Mouse (Mus musculus) monocyte, adult 2 months (primary cell): Measurements from ENCODE around the gene Sgsm2.
A peak's percentile ranks its signal among the peaks of the same experiment; 100 is the strongest.

Experiments used
- DNase-seq, 2 experiments: peaks; one replicate each; pipeline ENCODE4 v3.0.0; 2022; ENCODE audit warnings: low spot score in 2 of 2, low read depth in 1 of 2

Gene Sgsm2

DNA sequence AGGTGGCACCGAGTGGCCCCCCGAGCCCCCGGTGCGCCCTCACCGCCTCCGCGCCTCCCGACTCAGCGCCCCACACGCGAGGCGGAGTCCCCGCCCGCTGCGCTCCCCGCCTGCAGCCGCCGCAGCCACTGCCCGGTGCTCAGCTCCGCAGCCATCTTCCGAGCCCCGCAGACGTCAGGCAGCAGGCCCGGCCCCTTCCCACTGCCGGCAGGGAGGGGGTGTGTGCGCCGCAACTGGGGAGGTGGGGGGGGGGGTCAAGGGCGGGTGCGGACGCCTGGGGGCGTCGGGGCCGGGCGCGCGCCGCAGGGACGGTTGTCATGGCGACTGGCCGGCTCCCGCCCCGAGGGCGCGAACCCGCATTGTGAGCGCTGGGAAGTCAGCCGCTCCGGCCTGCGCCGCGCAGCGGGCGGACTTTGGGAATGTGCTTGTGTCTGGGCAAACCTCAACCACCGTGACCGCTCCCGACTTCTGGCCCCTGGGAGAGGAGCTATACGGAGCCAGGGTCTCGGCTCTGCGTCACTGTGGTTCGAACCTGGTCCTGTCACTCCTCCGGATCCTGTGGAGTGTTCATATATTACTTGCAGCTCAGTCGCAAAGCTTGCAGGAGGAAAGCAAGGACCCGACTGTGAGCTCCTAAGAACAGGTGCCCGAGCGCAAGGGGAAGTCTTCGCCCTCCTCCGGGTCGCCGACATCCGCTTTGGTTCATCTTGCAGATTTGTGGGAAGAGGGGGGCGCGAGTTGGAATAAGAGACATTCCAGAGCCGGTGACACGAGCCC is at the start of gene Sgsm2:
TSS of gene Sgsm2 (minus strand) at position 160 of the 777 bp plus-strand sequence.
- peak; percentile 5 to 13 for DNase-seq

- no peak for DNase-seq
These were observed 49.5 kb upstream of the Sgsm2 start for GRCm38 (mm10) chr11:74946348-74946747.

GRCm38 (mm10) chr11:74930391-74930790 is 33.5 kb upstream of the Sgsm2 start:
- DNase-seq: no peak

DNA sequence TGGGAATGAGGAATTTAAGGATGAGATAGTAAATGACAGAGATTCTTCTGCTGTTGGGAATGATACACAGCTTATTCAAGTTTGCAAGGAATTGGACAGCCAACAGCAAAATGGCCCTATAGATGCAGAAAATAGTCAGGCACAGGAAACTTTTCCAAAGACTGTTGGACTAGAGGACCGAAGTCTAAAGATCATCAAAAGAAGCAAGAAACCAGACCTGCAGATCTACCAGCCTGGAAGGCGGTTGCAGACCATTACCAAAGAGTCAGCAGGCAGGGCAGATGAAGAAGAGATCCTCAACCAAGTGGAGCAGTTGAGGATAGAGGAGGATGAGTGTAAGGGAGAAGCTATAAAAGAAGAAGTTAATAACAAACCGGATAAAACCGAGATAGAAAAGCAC is 32.3 kb upstream of the Sgsm2 start:
- DNase-seq: no peak

DNA sequence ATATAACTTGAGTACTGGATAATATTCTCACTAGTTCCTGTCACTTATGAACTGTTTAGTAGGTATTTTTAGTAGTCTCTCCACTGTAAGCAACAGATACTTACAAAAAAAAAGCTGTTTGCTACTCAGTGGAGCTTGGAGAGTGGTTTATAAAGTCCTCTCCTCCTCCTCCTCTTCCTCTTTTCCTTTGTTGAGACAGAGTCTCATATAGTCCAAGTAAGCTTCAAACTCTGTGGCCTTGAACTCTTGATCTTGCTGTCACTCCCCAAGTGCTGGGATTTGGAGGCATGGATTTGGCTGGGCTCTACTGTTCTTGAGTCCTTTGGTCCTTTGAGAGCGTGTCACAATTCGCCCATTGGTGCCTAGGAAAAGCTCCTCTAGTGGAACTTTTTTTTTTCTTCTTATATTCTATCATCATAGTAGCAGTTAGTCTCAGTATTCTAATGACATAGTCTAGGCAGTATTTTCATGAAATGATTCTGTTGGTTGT is 30.4 kb upstream of the Sgsm2 start:
- DNase-seq: no peak

DNA sequence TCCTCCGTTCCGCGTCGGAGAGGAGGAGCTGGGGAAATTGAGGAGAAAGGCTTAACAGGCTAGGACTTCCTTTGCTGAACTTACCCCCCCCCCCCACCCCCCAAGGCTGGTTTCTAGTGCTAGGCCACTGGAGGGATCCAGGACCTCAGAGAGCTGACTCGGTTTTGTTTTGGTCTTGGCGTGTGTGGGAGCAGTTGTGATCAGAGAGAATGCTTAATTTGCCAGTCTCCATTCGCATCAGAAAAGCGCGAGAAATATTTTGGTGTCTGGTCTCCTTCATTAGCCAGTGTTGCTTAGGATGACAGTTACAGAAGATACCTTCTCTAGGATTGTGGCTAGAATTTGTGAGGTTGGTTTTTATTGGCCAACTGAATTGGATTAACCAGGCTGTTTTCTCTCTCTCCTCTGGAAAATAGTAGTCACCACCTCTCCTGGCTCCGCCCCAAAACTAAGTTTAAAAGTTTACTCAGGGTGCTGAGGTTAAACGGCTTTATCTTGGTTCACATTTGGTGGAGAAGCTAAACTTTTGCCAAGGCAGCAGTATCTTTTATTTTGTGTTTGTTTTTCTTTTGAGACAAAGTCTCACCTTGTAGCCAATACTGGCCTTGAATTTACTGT is 29.6 kb upstream of the Sgsm2 start:
- no peak for DNase-seq

DNA sequence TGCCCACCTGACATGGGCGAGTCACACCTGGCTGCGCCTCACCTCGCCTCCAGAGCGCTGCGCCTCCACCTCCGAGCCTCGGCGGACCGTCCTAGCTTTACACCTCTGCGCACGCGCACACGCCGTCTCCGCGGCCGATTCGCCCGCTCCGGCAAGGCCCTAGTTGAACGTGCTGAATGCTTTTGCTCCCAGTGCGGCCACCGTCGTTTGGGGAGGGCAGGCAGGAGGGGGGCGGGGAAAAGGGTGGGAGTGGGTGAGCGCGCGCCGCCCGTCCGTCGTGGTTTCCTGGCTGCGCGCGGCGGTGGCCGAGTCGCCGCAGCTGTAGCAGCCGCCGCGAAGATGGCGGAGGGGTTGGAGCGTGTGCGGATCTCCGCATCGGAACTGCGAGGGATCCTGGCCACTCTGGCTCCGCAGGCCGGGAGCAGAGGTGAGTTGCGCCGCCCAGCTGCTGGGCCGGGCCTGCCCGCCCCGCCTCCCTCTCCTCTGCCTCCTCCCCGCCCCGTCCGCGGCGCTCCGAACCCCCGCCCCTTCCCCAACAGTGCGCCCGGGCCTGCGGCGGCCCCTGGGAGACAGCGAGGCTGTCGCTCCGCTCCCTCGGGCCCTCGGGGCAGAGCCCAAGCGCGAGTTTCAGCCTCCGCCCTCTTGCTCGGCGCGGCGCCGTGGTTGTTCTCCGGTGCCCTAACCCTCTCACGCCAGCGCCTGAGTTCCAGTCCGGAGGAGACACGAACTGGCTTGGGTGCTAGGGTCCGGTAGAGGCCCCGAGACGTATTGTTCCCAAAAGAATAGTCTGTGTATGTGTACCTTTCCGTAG is 28.9 kb upstream of the Sgsm2 start, which contains the start of the genes Smg6 and Srr:
TSS of gene Smg6 (plus strand) at position 247 of the 811 bp plus-strand sequence.
TSS of gene Srr (minus strand) at position 372 of the 811 bp plus-strand sequence.
- peak; percentile 68 to 82 for DNase-seq

DNA sequence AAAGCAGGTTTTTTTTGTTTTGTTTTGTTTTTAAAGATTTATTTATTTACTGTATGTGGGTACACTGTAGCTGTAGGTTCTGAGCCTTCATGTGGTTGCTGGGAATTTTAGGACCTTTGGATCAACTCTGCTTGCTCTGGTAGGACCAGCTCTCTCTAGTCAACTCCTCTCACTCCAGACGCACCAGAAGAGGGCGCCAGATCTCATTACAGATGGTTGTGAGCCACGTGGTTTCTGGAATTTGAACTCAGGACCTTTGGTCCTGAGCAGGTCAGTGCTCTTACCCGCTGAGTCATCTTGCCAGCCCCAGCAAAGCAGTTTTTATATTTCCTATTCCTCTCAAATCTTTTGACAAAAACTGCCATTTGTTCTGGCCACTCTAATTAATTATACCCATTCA is 27.3 kb upstream of the Sgsm2 start:
- no peak for DNase-seq

- DNase-seq: no peak
These were observed 22.4 kb upstream of the Sgsm2 start for GRCm38 (mm10) chr11:74919249-74919648.

- no peak for DNase-seq
These were observed 15.6 kb upstream of the Sgsm2 start for GRCm38 (mm10) chr11:74912492-74912891.

DNA sequence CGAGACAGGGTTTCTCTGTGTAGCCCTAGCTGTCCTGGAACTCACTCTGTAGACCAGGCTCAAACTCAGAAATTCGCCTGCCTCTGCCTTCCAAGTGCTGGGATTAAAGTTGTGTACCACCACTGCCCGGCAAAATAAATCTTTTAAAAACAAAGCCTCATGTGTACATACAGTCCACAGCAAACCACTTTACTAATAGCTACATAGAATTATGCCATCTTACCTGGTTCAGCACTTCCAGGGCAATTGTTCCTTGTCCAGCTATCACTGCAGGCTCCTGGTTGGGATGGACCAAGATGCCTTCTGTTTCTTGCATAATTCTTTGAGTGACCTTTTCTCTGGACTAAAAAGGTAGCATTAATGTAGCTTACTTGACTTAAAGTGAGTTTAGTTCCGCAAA is 13.1 kb upstream of the Sgsm2 start:
- no peak for DNase-seq

DNA sequence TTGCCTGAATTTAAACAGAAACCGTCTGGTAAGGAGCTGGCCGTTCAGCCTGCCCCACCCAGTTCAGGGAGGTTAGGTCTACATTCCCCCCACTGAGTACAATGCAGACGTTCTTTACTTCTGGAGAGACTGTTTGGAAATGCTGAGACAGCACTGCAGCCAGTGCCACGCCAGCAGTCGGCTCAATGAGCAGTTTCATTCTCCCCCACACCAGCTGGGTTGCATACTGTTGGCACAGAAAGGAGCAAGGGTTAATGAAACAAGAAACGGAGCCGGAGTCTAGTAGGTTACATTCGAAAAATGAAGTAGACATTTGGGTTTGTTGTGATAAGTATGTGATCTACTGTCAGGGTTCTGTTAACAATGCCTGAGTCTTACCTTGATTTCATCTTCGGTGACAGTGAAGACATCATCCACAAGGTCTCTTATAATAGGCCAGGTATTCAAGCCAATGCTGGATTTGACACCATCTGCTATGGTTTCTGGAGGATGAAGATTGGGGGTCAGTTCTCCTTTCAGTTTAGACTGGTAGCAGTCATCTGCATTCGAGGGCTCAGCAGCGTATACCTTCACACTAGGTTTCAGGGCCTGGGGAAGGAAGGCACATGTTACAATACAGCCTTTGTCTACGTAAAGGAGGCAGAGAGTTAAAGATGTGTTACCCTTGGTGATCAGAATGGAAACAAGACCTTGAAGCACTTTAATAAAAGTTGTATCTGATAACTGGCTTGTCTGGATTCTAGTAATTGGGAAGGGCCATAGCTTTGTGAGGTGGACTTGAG is 11.9 kb upstream of the Sgsm2 start:
- DNase-seq: no peak

- DNase-seq: no peak
These were observed 11.0 kb upstream of the Sgsm2 start for GRCm38 (mm10) chr11:74907850-74908249.

- DNase-seq: no peak
These were observed 5.6 kb upstream of the Sgsm2 start for GRCm38 (mm10) chr11:74902416-74902815.

DNA sequence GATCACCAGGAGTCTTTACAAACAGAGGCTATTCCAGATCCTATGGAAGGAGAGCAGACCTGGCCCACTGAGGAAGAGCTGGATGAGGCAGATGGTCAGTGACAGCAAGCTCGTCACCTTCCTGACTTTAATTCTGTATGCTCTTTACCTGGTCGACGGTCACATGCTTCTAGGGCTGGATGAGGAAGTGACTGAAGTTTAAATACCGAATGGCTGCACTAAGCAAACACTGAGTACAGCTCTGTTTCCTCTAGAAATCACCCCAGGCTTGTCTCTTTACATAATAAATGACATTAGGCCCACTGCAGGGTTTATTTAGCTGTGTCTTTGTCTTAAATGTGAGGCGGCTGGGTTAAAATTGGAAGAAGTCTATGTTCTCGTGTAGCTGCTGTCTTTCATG is 4.7 kb upstream of the Sgsm2 start:
- DNase-seq: no peak

DNA sequence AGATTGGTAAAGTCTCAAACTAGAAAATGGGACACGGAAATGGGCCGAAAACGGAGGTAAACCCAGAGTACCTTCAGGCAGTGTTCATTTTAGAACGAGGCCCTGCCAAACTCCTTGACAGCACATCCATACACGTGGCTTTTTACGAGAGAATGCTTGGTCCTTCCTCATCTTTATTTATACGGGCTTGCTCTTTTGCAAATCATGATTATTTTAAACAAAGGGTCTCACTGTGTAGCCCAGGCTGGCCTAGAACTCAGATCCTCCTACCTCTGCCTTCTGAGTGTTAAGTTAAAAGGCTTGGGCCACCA is 1.6 kb upstream of the Sgsm2 start:
- DNase-seq: no peak

GRCm38 (mm10) chr11:74897678-74898516 is 1.0 kb upstream of the Sgsm2 start, which contains the start of gene Tsr1:
Gene Tsr1 (plus strand): TSS chr11:74898071.
- peak; percentile 71 to 83 for DNase-seq

GRCm38 (mm10) chr11:74895980-74896900 is 620 bp downstream of the Sgsm2 start:
- peak; percentile 8 to 28 for DNase-seq

DNA sequence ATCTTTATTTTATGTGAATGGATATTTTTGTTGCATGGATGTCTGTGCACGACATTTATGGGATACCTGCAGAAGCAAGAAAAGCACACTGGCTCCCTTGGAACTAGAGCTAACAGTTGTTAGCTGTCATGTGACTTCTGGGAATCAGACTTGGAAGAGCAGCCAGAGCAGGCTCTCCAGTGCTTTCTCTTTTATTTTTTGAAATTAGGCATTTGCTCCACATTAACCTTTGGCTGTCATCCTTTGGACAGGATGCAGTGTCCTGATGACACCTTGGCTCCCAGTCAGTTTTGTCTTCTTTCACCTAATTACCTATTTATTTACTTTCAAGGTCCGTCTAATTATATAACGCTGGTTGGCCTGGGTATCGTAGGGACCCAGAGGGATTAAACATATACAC is 2.2 kb downstream of the Sgsm2 start:
- no peak for DNase-seq
